Mouse (Mus musculus) monocyte, adult 2 months (primary cell): ENCODE results near the gene Kif26b.

Experiments used
- DNase-seq, 2 experiments: peaks; one replicate each; pipeline ENCODE4 v3.0.0; 2022; ENCODE audit warnings: low spot score in 2 of 2, low read depth in 1 of 2

Kif26b gene

DNA sequence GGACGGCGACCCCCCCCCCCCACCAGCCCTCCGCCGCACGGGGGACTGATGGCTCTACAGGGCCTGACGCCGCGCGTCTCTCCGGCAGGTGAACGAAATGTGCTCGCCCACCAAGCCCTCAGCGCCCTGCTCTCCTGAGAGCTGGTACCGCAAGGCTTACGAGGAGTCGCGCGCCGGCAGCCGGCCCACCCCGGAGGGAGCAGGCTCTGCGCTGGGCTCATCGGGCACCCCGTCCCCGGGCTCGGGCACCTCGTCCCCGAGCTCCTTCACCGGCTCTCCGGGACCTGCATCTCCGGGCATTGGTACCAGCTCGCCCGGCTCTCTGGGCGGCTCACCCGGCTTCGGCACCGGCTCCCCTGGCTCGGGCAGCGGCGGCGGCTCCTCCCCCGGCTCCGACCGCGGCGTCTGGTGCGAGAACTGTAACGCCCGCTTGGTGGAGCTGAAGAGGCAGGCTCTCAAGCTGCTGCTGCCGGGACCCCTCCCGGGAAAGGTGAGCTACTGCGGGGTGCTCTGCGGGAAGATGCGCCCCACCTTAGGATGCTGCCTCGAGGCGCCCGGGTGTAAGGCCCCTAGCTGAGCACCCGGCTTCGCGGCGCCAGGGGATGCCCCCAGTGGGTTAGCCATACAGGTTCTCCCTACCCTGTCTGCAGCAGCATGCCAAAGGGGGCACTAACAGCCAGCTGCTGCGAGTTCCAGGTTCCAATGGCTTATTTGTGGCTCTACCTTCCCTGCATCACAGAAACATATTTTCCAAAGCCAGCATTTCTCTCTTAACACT lies 1.6 kb downstream of the Kif26b start:
- DNase-seq, result peak in 1 of 2 experiments; percentile 24

- DNase-seq, result no peak
These were observed 11.3 kb downstream of the Kif26b start for GRCm38 (mm10) chr1:178540247-178540646.

DNA sequence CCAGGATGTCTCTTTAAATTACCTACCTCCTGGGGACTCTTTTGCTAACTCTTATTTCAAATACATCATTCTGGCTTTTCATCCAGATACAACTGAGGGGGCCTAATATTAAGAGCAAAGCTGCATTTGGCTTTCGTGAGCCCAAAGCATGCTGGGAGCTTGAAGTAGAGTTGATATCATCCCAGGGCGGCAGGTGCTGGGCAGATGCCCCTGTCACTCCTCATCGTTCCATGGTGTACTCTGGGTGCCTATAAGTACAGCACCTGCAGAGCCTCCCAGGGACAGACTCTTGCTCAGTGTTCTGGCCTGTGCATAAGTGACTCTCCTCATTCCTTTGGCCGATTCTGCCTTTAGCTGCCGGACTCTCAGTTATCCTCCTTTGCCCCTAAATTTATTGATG lies 13.5 kb downstream of the Kif26b start:
- no peak for DNase-seq

DNA sequence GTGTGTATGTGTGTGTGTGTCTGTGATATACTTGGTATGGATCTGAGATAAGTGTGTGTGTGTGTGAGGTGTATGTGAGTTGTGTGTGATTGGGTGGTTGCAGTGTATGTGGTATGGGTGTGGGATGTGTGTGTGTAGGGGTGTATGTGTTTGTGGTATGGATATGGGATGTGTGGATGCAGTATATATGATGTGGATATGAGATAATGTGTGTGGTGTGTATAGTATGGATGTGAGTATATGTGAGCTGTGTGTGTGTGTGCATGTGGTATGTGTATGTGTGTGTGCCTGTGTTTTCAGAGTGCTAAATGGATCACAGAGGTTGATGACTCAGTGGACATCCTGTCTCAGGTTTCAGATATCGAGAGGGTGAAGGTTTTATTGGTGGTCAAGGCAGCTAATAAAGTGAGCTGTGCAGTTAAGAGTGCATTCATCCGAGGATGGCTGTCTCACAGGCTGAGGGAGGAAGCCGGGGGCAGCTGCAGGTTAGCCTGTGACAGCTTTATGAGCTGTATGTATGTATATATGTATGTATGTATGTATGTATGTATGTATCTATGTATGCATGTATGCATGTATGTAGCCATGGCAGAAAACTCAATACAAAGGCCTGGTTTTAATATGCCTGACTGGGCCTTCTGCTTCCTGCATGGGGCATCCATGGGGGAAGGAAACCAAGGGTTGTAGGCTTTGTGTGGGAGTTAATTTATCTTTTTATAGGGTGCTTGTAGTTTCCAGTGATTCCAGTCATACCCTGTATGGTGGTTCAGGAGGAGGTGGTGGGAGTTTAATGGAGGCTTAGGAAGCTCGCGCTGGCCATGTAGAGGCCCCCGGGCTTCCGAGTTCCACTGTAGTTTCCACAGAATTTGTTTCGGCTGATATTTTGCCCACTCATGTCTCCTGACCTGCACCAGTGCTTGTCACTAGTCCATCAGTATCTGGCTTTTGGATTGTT lies 14.3 kb downstream of the Kif26b start:
- DNase-seq, result no peak

GRCm38 (mm10) chr1:178544585-178544984 lies 15.7 kb downstream of the Kif26b start:
- no peak for DNase-seq

- no peak for DNase-seq
These were observed 20.7 kb downstream of the Kif26b start for GRCm38 (mm10) chr1:178549576-178549975.

DNA sequence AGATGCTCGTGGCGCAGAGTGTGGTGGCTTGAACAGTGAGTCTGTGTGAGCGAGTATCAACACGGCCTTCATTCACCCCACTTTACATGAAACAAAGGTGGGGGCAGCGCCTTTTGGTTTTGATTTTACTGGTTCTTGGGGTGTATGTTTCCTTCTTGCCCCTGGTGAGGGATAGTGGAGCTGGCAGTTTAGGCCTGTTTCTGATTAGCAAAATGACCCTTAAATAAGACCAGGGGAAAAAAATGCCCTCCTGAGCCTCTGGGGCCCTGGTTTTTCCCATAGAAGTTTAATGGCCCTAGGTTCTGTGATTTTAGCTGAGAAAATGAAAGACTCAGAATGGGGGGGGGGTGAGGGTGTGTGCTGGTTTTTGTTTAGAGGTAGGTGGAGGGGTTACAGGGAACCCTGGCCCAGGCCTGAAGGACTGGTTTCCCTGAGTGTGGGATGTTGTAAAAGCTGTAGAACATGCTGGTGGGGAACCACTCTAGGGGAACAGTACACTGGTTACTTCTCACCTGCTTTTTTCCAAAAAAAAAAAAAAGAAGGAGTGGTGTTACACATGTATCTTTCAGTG lies 21.6 kb downstream of the Kif26b start:
- DNase-seq, result no peak

GRCm38 (mm10) chr1:178552278-178552897 lies 23.5 kb downstream of the Kif26b start:
- DNase-seq, result no peak

GRCm38 (mm10) chr1:178552898-178553284 lies 24.0 kb downstream of the Kif26b start:
- no peak for DNase-seq

DNA sequence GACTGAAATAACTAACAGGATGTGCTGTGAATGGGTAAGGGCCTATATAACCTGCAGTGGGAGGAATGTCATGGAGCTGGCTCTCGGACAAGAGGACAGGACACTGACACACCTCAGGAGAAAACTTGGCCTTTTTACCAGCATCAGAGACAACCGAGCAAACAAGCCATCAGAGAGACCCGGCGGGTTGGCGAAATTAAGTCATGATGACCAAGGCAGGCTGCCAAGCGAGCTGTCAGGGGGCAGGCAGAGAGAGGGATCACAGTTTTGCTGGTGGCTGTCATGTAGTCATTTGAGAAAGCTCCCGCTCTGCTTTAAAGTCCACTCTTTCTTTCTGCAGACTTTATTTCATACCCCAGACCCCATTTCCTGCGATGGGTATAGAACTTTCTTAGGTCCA lies 27.3 kb downstream of the Kif26b start:
- DNase-seq, result no peak

DNA sequence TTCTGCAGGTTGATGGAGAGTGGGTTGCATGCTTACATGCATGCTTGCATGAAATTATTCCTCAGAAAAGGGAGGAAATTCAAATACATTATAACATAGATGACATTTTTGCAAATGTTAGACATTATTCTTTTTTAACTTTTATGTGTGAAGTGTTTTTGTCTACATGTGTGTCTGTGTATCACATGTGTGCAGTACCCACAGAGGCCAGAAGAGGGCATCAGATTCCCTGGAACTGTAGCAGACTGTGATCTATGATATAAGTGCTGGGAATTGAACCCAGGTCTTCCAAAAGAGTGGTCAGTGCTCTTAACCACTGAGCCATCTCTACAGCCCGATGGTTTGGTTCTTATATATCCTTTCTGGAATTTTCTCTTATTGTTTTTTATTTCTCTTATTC lies 31.1 kb downstream of the Kif26b start:
- no peak for DNase-seq

GRCm38 (mm10) chr1:178563834-178564233 lies 34.9 kb downstream of the Kif26b start:
- DNase-seq, result no peak

- DNase-seq, result no peak
These were observed 35.9 kb downstream of the Kif26b start for GRCm38 (mm10) chr1:178564800-178565199.

DNA sequence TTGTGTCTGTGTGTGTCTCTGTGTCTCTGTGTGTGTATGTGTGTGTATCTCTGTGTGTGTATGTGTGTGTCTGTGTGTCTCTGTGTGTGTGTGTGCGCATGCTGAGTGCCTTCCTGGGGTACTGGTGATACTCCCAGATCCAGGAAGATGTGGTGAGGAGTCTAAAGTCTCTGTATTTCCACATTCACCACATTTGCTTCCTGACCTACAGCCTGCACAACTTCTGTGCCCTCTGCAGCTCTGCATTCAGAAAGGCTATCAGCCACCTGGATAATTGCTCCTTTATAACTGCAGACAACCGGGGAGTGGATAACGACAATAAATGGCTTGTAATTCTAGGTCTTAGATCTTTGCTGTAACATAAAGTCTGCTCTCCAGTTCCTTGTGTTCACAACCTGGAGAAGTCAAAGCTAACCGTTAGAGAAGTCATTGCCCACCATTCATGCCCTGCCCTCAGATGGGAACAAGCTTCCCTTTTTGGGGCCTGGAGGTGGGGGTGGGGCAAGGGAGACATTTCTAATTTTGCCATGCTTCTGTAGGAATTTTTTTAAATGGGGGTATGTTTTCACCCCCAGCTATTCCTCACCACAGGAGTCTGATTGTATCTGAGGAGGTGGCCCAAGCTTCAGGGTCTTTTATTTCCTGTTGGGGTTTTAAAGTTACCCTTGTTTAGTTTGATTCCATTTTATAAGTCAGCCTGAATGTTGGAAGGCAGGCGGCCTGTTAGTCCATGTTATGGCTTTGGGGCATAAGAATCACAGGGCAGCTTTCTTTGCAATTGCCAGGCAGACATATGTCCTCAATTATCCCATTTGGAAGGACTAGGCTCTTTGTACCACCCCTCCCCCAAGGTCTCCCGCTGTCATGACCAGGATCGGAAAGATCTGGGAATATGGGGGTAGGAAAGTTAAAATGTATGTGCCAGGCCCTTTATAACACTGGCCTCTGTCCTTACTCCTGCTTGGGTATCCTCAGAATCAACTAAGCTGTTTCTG lies 39.9 kb downstream of the Kif26b start:
- no peak for DNase-seq

DNA sequence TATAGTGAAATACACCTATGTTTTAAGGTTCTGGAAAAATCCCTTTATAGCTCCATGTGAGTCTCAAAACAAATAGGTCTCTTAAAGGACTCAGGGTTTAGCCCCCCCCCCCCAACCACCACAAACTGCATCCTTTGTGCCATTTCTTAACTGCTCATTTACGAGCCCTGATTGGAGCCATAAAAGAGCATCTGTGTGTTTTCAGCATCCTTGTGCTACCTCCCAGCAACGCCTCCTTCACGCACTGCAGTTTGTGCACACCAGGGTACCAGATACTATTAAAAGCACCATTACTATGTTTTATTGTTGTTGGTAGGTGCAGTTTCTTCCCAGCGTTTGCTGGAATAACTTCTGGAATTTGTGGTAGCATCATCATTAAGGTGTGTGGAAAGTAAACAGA lies 42.1 kb downstream of the Kif26b start:
- no peak for DNase-seq

GRCm38 (mm10) chr1:178571885-178572444 lies 43.0 kb downstream of the Kif26b start:
- no peak for DNase-seq

DNA sequence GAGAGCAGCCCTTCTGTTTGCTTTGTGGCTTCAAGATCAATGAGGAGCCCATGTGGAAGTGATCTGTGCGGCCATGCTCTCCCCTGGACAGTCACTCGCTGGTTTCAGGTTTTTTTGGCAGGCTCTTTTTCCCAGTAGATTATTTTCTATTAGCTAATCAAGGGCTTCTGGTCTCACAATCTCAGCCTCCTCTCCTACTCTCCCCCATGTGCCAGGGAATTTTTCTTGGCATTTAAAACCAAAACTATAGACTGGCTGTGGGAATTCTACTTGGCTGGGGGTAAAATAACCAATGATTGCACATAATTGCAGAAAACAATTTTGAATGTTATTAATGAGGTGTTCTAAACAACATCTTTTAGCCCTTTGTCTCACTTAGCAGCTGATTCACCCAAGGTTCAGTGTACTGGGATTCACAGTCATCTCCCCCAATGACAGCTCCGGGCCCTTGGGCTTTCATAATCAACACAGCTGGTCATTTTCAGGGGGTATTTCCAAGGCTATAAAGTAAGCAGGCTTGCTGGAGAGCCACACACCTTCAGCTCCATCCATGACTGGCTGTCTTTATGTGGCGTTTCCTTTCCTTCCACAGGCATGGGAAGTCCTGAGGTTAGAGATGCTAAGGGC lies 44.6 kb downstream of the Kif26b start:
- no peak for DNase-seq

DNA sequence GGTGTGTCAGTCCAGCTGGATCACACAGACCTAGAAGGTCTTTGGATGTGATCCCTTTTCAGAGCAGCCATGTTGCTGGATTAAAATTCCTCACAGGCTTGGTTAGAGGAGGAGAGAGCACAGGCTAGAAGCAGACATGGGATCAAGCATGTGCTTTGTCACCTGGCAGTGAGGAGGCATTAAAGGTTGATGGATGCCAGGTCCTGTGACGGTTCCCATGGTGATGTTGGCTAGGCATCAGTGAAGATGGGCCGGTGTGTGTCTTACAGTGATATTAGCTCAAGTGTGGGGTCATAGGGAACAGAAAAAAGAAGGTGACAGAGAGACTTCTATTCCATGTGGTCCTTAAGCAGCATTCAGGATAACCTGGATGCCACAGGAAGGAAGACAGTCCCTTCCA lies 46.8 kb downstream of the Kif26b start:
- no peak for DNase-seq

GRCm38 (mm10) chr1:178576926-178577325 lies 48.0 kb downstream of the Kif26b start:
- DNase-seq, result no peak
